Mouse (Mus musculus) CD4-positive helper T cell, adult 2 months (primary cell): ENCODE measurements around the gene Ogfod2.

Source experiments
- DNase-seq: peaks from one replicate; pipeline ENCODE4 v3.0.0-alpha.2; 2012; ENCODE audit warnings: low read depth, missing footprints, low spot score

Gene Ogfod2

DNA sequence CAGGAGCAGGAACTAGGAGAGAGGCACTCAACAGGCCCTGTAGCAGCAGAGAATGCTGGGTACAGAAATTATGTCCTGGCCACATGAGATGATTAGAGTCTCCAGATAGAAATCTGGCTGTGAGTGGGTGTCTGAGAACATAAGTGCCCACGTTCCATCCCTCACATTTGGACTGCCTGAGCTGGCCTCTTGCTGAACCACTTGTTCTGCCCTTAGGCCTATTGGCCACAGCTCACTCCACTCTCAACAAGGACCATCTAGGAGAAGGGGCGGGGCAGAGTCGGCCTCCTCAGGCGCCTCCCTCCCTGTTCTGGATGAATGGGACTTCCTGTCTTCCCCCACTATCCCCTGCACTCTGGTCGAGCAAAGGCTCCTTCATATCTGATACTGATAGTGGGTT, 36.9 kb downstream of the Ogfod2 start:
- DNase-seq, result no peak

DNA sequence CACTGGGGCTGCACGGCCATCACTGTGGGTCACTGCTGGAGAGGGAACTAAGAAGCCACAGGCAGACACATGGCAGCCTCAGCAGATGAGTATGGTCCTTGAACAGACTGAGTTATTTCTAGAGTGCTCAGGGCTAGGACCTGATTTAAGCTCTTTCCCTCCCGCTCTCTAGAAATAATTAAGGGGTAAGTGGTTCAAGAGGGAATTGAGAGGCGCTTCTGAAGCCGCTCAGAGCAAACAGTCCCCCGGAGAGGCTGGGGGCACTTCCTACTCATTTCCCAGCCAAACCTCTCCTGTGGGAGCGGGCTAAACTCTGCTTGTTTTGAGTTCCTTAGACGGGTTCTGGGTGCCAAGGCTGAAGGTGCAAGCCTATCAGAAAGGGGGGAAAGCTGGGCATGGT, 38.8 kb downstream of the Ogfod2 start:
- no peak for DNase-seq

DNA sequence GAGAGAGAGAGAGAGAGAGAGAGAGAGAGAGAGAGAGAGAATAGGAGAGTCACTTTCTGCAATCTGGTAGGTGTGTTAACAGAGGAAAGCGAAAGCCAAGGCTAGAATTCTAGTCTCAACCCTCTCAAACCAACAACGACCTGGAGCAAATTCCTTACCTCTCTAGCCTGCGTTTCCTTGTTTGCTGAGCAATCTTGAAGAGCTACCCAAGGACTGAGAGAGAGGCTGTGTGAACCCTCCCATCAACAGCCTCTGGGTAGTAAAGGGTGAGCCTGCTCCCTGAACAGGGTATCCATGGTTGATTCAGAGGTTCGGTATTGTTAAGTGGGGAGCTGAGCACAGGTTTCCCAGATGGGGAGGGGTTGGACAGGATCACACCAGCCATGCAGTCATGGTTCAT, 40.6 kb downstream of the Ogfod2 start:
- no peak for DNase-seq

DNA sequence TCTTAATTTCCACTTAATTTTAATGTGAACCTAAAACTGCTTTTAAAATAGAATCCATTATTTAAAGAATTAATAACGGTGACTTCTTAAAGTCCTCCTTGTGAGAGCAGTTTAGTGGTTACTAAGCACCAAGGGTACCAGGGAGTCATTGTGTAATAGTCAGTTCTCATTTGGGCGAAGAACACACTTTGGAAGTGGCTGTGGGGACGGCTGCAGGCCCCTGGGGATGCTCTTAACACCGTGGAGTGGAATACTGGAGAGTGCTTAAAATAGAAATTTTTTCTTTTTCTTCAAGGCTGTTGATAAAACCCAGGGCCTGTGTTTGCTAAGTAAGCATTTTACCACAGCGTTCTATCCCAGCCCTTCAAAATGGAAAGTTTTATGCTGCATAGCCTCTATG, 43.8 kb downstream of the Ogfod2 start:
- DNase-seq, result no peak

DNA sequence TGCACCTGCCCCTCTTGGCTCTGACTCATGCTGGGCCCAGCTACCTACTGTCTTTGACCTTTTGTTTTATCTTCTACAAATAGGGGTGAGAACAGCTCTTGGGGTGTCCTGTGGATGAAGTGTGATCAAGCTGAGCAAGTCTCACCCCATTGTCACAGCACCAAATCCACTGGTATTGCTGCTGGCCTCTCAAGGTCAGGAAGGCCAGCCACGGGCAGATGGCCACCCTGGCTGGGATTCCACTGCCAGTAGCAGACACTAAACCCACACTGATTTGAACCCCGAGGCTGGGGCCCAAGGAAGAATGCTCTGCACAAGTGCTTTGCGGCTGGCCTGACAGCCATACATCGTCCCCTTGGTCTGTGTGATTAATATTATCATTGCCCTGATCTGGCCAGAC, 46.2 kb downstream of the Ogfod2 start:
- no peak for DNase-seq

DNA sequence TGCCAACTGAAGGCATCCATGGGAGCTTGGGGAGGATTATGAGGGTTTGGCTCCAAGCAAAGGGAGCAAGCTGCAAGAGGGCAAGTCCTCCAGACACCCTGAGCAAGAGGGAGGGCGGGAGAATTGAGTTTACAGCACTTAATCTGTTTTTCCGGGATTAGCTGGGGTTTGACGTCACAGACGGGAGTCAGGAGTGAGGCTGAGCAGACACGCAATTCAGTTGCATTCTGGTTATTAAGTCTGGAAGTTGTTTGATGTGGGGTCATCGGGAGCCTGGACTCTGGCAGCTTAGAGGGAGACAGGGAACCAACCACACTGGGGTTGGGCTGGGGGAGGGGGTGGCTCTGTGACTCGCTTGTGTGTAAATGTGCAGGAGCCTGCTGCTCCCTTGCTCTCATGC, 47.4 kb downstream of the Ogfod2 start:
- no peak for DNase-seq

DNA sequence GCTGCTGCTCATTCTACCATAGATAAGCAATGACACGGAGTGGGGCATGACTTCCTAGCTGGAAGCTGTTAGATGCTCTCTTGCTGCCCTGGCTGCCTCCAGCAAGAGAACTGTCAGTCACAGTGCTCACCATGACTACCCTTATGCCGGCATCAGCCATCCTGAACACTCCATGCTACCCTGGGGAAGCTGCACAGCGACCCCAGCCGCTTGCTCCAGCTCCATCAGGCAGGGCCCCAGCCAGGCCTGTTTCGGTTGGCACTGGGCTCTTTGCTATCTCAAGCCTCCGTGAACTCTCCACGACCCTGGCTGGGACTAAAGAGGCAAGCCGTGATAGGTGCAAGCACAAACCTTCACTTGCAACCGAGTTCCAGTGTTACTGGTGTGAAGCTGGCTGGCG, 49.7 kb downstream of the Ogfod2 start:
- no peak for DNase-seq

DNA sequence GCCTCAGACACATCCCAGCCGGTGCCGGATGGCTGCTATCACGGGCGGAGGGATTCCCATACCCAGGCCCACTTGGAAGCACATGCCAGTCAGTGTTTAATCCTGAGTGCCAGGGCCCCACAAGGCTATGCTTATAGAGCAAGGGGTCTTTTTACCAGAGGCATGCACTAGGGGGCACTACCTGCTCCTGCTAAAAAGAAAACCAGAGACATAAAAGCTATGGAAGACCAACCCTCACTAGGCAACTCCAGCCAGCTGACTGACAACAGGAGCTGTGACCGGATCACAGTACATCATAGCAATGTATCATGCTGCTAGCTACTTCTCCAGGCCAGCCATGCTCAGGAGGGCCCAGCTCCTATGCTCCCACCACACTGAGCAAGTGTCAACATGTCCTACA, 50.5 kb downstream of the Ogfod2 start:
- DNase-seq, result peak; percentile 72

DNA sequence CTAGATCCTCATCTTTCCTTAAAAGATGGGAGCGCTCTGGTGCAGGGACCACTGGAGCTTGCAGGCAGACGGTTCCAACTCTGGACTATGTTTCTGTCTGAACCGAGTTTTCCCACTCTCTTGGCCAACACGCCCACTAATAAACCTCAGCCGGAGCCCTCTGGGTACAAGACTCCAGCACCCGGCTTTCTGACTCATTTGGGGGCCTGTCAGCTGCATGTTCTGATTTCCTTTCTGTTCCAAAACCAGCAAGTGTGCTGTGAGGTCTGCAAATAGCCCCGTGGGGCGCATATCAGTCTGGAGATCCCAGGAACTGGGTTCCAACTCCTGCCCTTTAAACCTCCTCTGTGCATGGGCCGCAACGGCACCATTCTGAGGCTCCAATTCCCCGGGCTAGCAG, 51.3 kb downstream of the Ogfod2 start:
- no peak for DNase-seq
